Mouse (Mus musculus): ENCODE results near the gene Il17c.

DNA sequence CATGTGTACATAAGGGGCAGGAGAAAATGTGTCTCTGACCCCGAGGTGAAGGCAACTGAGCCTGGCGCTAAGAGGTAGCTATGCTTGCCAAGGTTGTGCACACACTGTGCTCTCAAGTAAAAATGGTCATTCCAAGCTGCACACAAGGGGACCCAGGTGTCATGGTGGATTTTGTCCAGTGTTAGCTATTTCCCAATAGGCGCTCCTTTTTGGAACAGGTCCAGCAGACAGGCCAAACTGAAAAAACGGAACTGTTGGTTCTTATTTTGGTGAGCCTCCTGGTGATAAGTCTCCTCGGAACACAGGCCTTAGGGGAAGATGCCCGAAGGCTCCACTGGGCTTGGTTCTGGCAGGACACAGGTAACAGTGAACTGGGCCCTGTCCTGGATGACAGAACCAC is 32.6 kb downstream of the Il17c start:
- TF ChIP-seq CTCF (IDR thresholded peaks at IDR 0.05; ENCODE audit: control insufficient read depth, insufficient read depth, insufficient read length) (no peak), USF1 (IDR thresholded peaks at IDR 0.05; ENCODE audit: low read depth) (no peak)

Measured in C2C12 (cell line).